ENCODE assay signal across 29 mouse cellular contexts in genomic region chr10:117706440-117706839, GRCm38 (mm10). TPM values are rescaled to one million over a fixed set of nuclear protein-coding genes. Genes with fewer than 3 reads are reported as not detected.
A peak's percentile ranks its signal among the peaks of the same experiment; 100 is the strongest.
DNase-seq lines count a peak whose midpoint lies in the region; ATAC-seq and TF ChIP-seq lines count a peak whose summit lies in the region.
"Had no signal": no experiment of that assay in that cellular context is flagged by ENCODE, and none has a peak within 500 bp of the region (broad histone marks: within the 10 kb centered on the region; RNA-seq: fewer than 3 reads in every experiment).

No protein-coding gene starts in this region.

- TF ChIP-seq POLR2A in heart, adult 2 months (IDR thresholded peaks at IDR 0.05; ENCODE audit: insufficient read depth, low read depth, low read length): no peak
- TF ChIP-seq POLR2A in embryonic fibroblast, embryonic 13.5 days (IDR thresholded peaks at IDR 0.05; ENCODE audit: low read depth, low read length): no peak

- H3K4me3 ChIP-seq in heart, adult 2 months: no peak overlapping the region
- no peak overlapping the region for H3K4me3 ChIP-seq in heart, embryonic 10.5 days
- H3K4me3 ChIP-seq in heart, postnatal 0 days (ENCODE audit: low read depth, low read length): no peak overlapping the region
- H3K4me3 ChIP-seq in E14TG2a.4 (replicated peaks; ENCODE audit: low read length): peak overlapping the region; percentile 98
- peak overlapping the region; percentile 32 for H3K4me3 ChIP-seq in embryonic fibroblast, embryonic 13.5 days (ENCODE audit: insufficient read depth, low read length)
- H3K4me3 ChIP-seq: embryonic facial prominence, embryonic 10.5 days; embryonic facial prominence, embryonic 15.5 days; forebrain, embryonic 13.5 days; hindbrain, embryonic 10.5 days; hindbrain, embryonic 15.5 days; left cerebral cortex, adult 2 months; limb, embryonic 12.5 days; liver, embryonic 15.5 days had no signal

- intact Hi-C loops in heart, adult 2 months (cut with DNase I): no loop called here
- intact Hi-C loops in heart, postnatal 25 days (cut with DNase I): no loop called here

- no peak for DNase-seq in heart, adult 2 months
- DNase-seq in heart, embryonic 10.5 days (ENCODE audit: low spot score): no peak
- DNase-seq in heart, postnatal 0 days (ENCODE audit: low spot score): no peak
- DNase-seq in heart, postnatal 25 days (ENCODE audit: low spot score): no peak
- DNase-seq in cerebellum, adult 11-12 months: no peak
- DNase-seq: adrenal gland, postnatal 14 days; B cell, adult 2 months; cerebellum, adult 8-10 months; gastrocnemius, postnatal 25 days; kidney, adult 11 months; kidney, postnatal 14 days; lung, embryonic 14.5 days; lung, postnatal 14 days; midbrain, embryonic 14.5 days; retina, postnatal 1 day; right cerebral cortex, postnatal 14 days; thymus, postnatal 14 days had no signal

- ATAC-seq in heart, postnatal 0 days (ENCODE audit: insufficient read depth, low read depth): no peak
- ATAC-seq: forebrain, embryonic 13.5 days; inflammation-experienced regulatory T-cells, adult 6 months had no signal

- H3K79me2 ChIP-seq in heart, adult 2 months (replicated peaks; ENCODE audit: control insufficient read depth, insufficient read depth, low read length): peaks cover 6% of the 10 kb centered on the region; the same call in 1 of the 2 replicates

- 0 out of 2 replicates have a peak overlapping the region, but pooled peaks have one; percentile 5 for H3K27ac ChIP-seq in heart, adult 2 months
- no peak overlapping the region for H3K27ac ChIP-seq in heart, embryonic 10.5 days
- peak overlapping the region; percentile 39 for H3K27ac ChIP-seq in heart, postnatal 0 days (ENCODE audit: low read depth)
- no peak overlapping the region; the same call in 1 of the 2 replicates for H3K27ac ChIP-seq in embryonic fibroblast, embryonic 13.5 days (ENCODE audit: insufficient read depth, low read length)
- H3K27ac ChIP-seq: embryonic facial prominence, embryonic 10.5 days; embryonic facial prominence, embryonic 15.5 days; forebrain, embryonic 13.5 days; hindbrain, embryonic 10.5 days; hindbrain, embryonic 15.5 days; left cerebral cortex, adult 2 months; limb, embryonic 12.5 days; liver, embryonic 15.5 days had no signal

- peaks cover 8% of the 10 kb centered on the region for H3K4me1 ChIP-seq in heart, adult 2 months (ENCODE audit: control insufficient read depth, insufficient read depth, low read length)
- H3K4me1 ChIP-seq in heart, embryonic 10.5 days: peaks cover 11% of the 10 kb centered on the region; the same call in 1 of the 2 replicates
- H3K4me1 ChIP-seq in heart, postnatal 0 days (ENCODE audit: control insufficient read depth, insufficient read depth): peaks cover 21% of the 10 kb centered on the region
- H3K4me1 ChIP-seq in E14TG2a.4 (replicated peaks; ENCODE audit: low read depth, low read length): peaks cover 70% of the 10 kb centered on the region
- H3K4me1 ChIP-seq in embryonic fibroblast, embryonic 13.5 days (ENCODE audit: control insufficient read depth, insufficient read depth, low read length): peaks cover 5% of the 10 kb centered on the region

- no peak for TF ChIP-seq CTCF in heart, adult 2 months (IDR thresholded peaks at IDR 0.05)
- TF ChIP-seq CTCF in heart, postnatal 0 days (IDR thresholded peaks at IDR 0.05; ENCODE audit: low read depth): no peak
- TF ChIP-seq CTCF in E14TG2a.4 (conservative IDR thresholded peaks at IDR 0.05; ENCODE audit: low read length): no peak
- TF ChIP-seq CTCF in embryonic fibroblast, embryonic 13.5 days (IDR thresholded peaks at IDR 0.05; ENCODE audit: borderline replicate concordance, insufficient read depth, low read length): no peak

- whole genome bisulfite sequencing in heart, adult 2 months: 63% methylated on average over 6 of the region's 6 CpGs
- 89% methylated on average over 6 of the region's 6 CpGs for WGBS in heart, embryonic 10.5 days
- 40% methylated on average over 6 of the region's 6 CpGs for WGBS in heart, postnatal 0 days

- no peaks in the 10 kb centered on the region for H3K9me3 ChIP-seq in heart, embryonic 10.5 days
- H3K9me3 ChIP-seq in heart, postnatal 0 days (replicated peaks; ENCODE audit: control insufficient read depth, low read length): no peaks in the 10 kb centered on the region
- no peaks in the 10 kb centered on the region for H3K9me3 ChIP-seq in E14TG2a.4 (ENCODE audit: low read length)
- H3K9me3 ChIP-seq: embryonic facial prominence, embryonic 10.5 days; embryonic facial prominence, embryonic 15.5 days; forebrain, embryonic 13.5 days; G1E; hindbrain, embryonic 10.5 days; hindbrain, embryonic 15.5 days; limb, embryonic 12.5 days; liver, embryonic 15.5 days had no signal

- TF ChIP-seq EP300 in heart, adult 2 months (IDR thresholded peaks at IDR 0.05; ENCODE audit: insufficient read depth, low read depth, low read length): no peak
- no peak for TF ChIP-seq EP300 in heart, postnatal 0 days (IDR thresholded peaks at IDR 0.05; ENCODE audit: low read depth)

- no peak overlapping the region for H3K9ac ChIP-seq in heart, adult 2 months (ENCODE audit: low read depth, low read length)
- H3K9ac ChIP-seq in heart, postnatal 0 days (replicated peaks; ENCODE audit: low read depth, low read length): no peak overlapping the region
- H3K9ac ChIP-seq: embryonic facial prominence, embryonic 15.5 days; forebrain, embryonic 13.5 days; hindbrain, embryonic 15.5 days; limb, embryonic 12.5 days; liver, embryonic 15.5 days; lung, embryonic 14.5 days had no signal

- no peaks in the 10 kb centered on the region for H3K27me3 ChIP-seq in heart, adult 2 months (ENCODE audit: control insufficient read depth, insufficient read depth, low read length)
- H3K27me3 ChIP-seq in heart, embryonic 10.5 days (ENCODE audit: insufficient read depth, poor library complexity, severe bottlenecking): no peaks in the 10 kb centered on the region
- no peaks in the 10 kb centered on the region for H3K27me3 ChIP-seq in heart, postnatal 0 days (ENCODE audit: control insufficient read depth, insufficient read depth, low read length)
- no peaks in the 10 kb centered on the region for H3K27me3 ChIP-seq in E14TG2a.4 (ENCODE audit: insufficient read depth, low read length)
- H3K27me3 ChIP-seq: embryonic facial prominence, embryonic 15.5 days; forebrain, embryonic 13.5 days; hindbrain, embryonic 15.5 days; limb, embryonic 12.5 days; liver, embryonic 15.5 days had no signal

- H3K36me3 ChIP-seq in heart, adult 2 months (ENCODE audit: control insufficient read depth, insufficient read depth, low read length): peaks cover 30% of the 10 kb centered on the region
- peaks cover 71% of the 10 kb centered on the region for H3K36me3 ChIP-seq in heart, embryonic 10.5 days
- H3K36me3 ChIP-seq in heart, postnatal 0 days (replicated peaks; ENCODE audit: control insufficient read depth, insufficient read depth, low read length): peaks cover 52% of the 10 kb centered on the region
- peaks cover 75% of the 10 kb centered on the region for H3K36me3 ChIP-seq in E14TG2a.4 (ENCODE audit: insufficient read depth, low read length)

- no peak overlapping the region for H3K4me2 ChIP-seq in heart, postnatal 0 days (ENCODE audit: low read depth, low read length)
- H3K4me2 ChIP-seq: embryonic facial prominence, embryonic 15.5 days; forebrain, embryonic 13.5 days; hindbrain, embryonic 15.5 days; limb, embryonic 12.5 days; liver, embryonic 15.5 days; lung, embryonic 14.5 days had no signal

RNA-seq across cellular contexts. Expression of gene Mdm2, which starts 4.1 kb away (rescaled TPM):
- 10 to 100 TPM; 50.1 to 51.8 TPM for total RNA-seq in heart, adult 2 months (2021)
- 24.5 and 36.2 TPM in 2 replicates for polyA plus RNA-seq in heart, adult 2 months (2012; rRNA removed)
- 56.4 and 59.3 TPM in 2 replicates for polyA plus RNA-seq in heart, embryonic 10.5 days (2016; fragmentation: Nextera tagmentation; extraction: Ambion mirVana)
- total RNA-seq in heart, postnatal 0 days (2014; rRNA removed; ENCODE audit: low replicate concordance): 47.3 and 93.0 TPM in 2 replicates
- polyA plus RNA-seq in heart, postnatal 0 days (2015; fragmentation: Nextera tagmentation; extraction: Ambion mirVana): 27.1 and 31.3 TPM in 2 replicates
- 10 to 100 TPM; 49.3 to 53.1 TPM for total RNA-seq in heart, postnatal 25 days (2021)
- polyA plus RNA-seq in embryonic fibroblast, embryonic 13.5 days (2011; ENCODE audit: insufficient read length, low read depth, missing spikeins): 122 and 229 TPM in 2 replicates

RNA-seq across cellular contexts. Expression of gene Slc35e3, which starts 39.7 kb away (rescaled TPM):
- 1 to 10 TPM; 7.4 to 8.0 TPM for total RNA-seq in heart, adult 2 months (2021)
- polyA plus RNA-seq in heart, adult 2 months (2012; rRNA removed): 5.7 and 9.2 TPM in 2 replicates
- polyA plus RNA-seq in heart, embryonic 10.5 days (2016; fragmentation: Nextera tagmentation; extraction: Ambion mirVana): 10.5 and 14.9 TPM in 2 replicates
- total RNA-seq in heart, postnatal 0 days (2014; rRNA removed; ENCODE audit: low replicate concordance): 5.1 and 6.8 TPM in 2 replicates
- polyA plus RNA-seq in heart, postnatal 0 days (2015; fragmentation: Nextera tagmentation; extraction: Ambion mirVana): 4.1 and 4.2 TPM in 2 replicates
- total RNA-seq in heart, postnatal 25 days (2021): 1 to 10 TPM; 7.4 to 7.5 TPM
- 26.1 and 28.9 TPM in 2 replicates for polyA plus RNA-seq in embryonic fibroblast, embryonic 13.5 days (2011; ENCODE audit: insufficient read length, low read depth, missing spikeins)

Comparison
In these comparisons a context has a peak if more than half of its experiments do, and no peak if none do; other contexts are left out.
1. H3K27ac ChIP-seq: peak in heart, adult 2 months (single experiment) and heart, postnatal 0 days (single experiment); none in heart, embryonic 10.5 days (single experiment) and embryonic fibroblast, embryonic 13.5 days (single experiment).
2. H3K4me3 ChIP-seq: peak in E14TG2a.4 (single experiment) and embryonic fibroblast, embryonic 13.5 days (single experiment); none in heart, adult 2 months (single experiment), heart, embryonic 10.5 days (single experiment) and heart, postnatal 0 days (single experiment).